Mouse (Mus musculus) kidney, adult 11 months (tissue): ENCODE measurements around the gene Bcor.
A peak's percentile ranks its signal among the peaks of the same experiment; 100 is the strongest.

Experiments used
- DNase-seq: peaks from one replicate; pipeline ENCODE4 v3.0.0; 2022

The Bcor gene

GRCm38 (mm10) chrX:12126408-12127105 lies 33.6 kb downstream of the Bcor start:
- no peak for DNase-seq

- DNase-seq, result no peak
Observed at GRCm38 (mm10) chrX:12124571-12124970, 35.6 kb downstream of the Bcor start.

GRCm38 (mm10) chrX:12123687-12124087 lies 36.5 kb downstream of the Bcor start:
- DNase-seq, result no peak

- no peak for DNase-seq
Observed at GRCm38 (mm10) chrX:12122594-12123331, 37.4 kb downstream of the Bcor start.

GRCm38 (mm10) chrX:12119476-12119875 lies 40.7 kb downstream of the Bcor start:
- DNase-seq, result no peak

- DNase-seq, result no peak
Observed at GRCm38 (mm10) chrX:12116128-12116527, 44.0 kb downstream of the Bcor start.

- DNase-seq, result no peak
Observed at GRCm38 (mm10) chrX:12112166-12112565, 48.0 kb downstream of the Bcor start.

GRCm38 (mm10) chrX:12110518-12110917 lies 49.6 kb downstream of the Bcor start:
- no peak for DNase-seq

GRCm38 (mm10) chrX:12105358-12105757 lies 54.8 kb downstream of the Bcor start:
- DNase-seq, result no peak

GRCm38 (mm10) chrX:12096783-12097526 lies 63.2 kb downstream of the Bcor start:
- no peak for DNase-seq

GRCm38 (mm10) chrX:12093371-12093770 lies 66.8 kb downstream of the Bcor start:
- DNase-seq, result no peak

GRCm38 (mm10) chrX:12091431-12092061 lies 68.6 kb downstream of the Bcor start:
- peak; percentile 43 for DNase-seq

- DNase-seq, result peak; percentile 80
Observed at GRCm38 (mm10) chrX:12090871-12091404, 69.2 kb downstream of the Bcor start.

- peak; percentile 84 for DNase-seq
Observed at GRCm38 (mm10) chrX:12090151-12090870, 69.8 kb downstream of the Bcor start.

- peak; percentile 69 for DNase-seq
Observed at GRCm38 (mm10) chrX:12089353-12090081, 70.6 kb downstream of the Bcor start.

GRCm38 (mm10) chrX:12089027-12089340 lies 71.2 kb downstream of the Bcor start:
- DNase-seq, result no peak

- peak; percentile 87 for DNase-seq
Observed at GRCm38 (mm10) chrX:12088301-12089026, 71.7 kb downstream of the Bcor start.

- DNase-seq, result no peak
Observed at GRCm38 (mm10) chrX:12087511-12088300, 72.4 kb downstream of the Bcor start.

GRCm38 (mm10) chrX:12086674-12087510 lies 73.3 kb downstream of the Bcor start:
- no peak for DNase-seq
